In genomic region chr1:191421426-191421999, GRCm38 (mm10) we compare ENCODE assay signal across 13 mouse cellular contexts. TPM values are rescaled to one million over a fixed set of nuclear protein-coding genes. Genes with fewer than 3 reads are reported as not detected.
DNase-seq lines count a peak whose midpoint lies in the region; ATAC-seq lines count a peak whose summit lies in the region.
"Had no signal": no experiment of that assay in that cellular context is flagged by ENCODE, and none has a peak within 500 bp of the region (broad histone marks: within the 10 kb centered on the region; RNA-seq: fewer than 3 reads in every experiment).

No protein-coding gene starts in this region.

- 41% methylated on average over 1 of the region's 1 CpGs for WGBS in liver, embryonic 11.5 days
- 53% methylated on average over 1 of the region's 1 CpGs for WGBS in hindbrain, embryonic 16.5 days

- H3K9ac ChIP-seq in liver, embryonic 11.5 days (ENCODE audit: low read depth, low read length) = no peak overlapping the region
- no peak overlapping the region for H3K9ac ChIP-seq in hindbrain, embryonic 16.5 days (ENCODE audit: low read depth, low read length)
- H3K9ac ChIP-seq: neural tube, embryonic 15.5 days had no signal

- H3K27me3 ChIP-seq in liver, embryonic 11.5 days (replicated peaks; ENCODE audit: control insufficient read depth, insufficient read depth, low read length) = no peaks in the 10 kb centered on the region
- no peaks in the 10 kb centered on the region for H3K27me3 ChIP-seq in hindbrain, embryonic 16.5 days (replicated peaks; ENCODE audit: control insufficient read depth, insufficient read depth, low read length)
- H3K27me3 ChIP-seq: limb, embryonic 13.5 days; neural tube, embryonic 15.5 days had no signal

- peak; percentile 51 for DNase-seq in adrenal gland, adult 2 months
- no peak for DNase-seq in adrenal gland, adult 18-20 months (ENCODE audit: low spot score in 2 of 2)
- peak; percentile 21 for DNase-seq in kidney, adult 9 months
- DNase-seq in kidney, postnatal 25 days = no peak
- DNase-seq in liver, embryonic 11.5 days (ENCODE audit: low spot score) = no peak
- DNase-seq in naive thymus-derived CD4-positive, alpha-beta T cell, adult 2 months (ENCODE audit: low read depth) = peak; percentile 40
- DNase-seq in kidney, postnatal 4 days = no peak
- DNase-seq: cerebellum, postnatal 10 days had no signal

- peaks cover 24% of the 10 kb centered on the region for H3K4me1 ChIP-seq in liver, embryonic 11.5 days (replicated peaks; ENCODE audit: control insufficient read depth, insufficient read depth, low read length)
- no peaks in the 10 kb centered on the region for H3K4me1 ChIP-seq in hindbrain, embryonic 16.5 days (ENCODE audit: control insufficient read depth, insufficient read depth, low read depth, low read length)
- H3K4me1 ChIP-seq: neural tube, embryonic 15.5 days had no signal

- H3K36me3 ChIP-seq in liver, embryonic 11.5 days (ENCODE audit: control insufficient read depth, insufficient read depth, low read length) = no peaks in the 10 kb centered on the region
- H3K36me3 ChIP-seq in hindbrain, embryonic 16.5 days (ENCODE audit: control insufficient read depth, insufficient read depth, low read length) = no peaks in the 10 kb centered on the region
- H3K36me3 ChIP-seq: limb, embryonic 13.5 days; neural tube, embryonic 15.5 days had no signal

- H3K27ac ChIP-seq in liver, embryonic 11.5 days (ENCODE audit: low read depth, low read length) = peak overlapping the region; percentile 32; the same call in 1 of the 2 replicates
- H3K27ac ChIP-seq in hindbrain, embryonic 16.5 days (ENCODE audit: low read depth, low read length) = no peak overlapping the region
- H3K27ac ChIP-seq: neural tube, embryonic 15.5 days had no signal

- no peak for ATAC-seq in liver, embryonic 11.5 days (replicated peaks; ENCODE audit: low FRiP score)
- no peak for ATAC-seq in hindbrain, embryonic 16.5 days
- ATAC-seq: forebrain, embryonic 16.5 days had no signal

- H3K4me3 ChIP-seq in liver, embryonic 11.5 days (ENCODE audit: low read depth, low read length) = no peak overlapping the region
- no peak overlapping the region for H3K4me3 ChIP-seq in hindbrain, embryonic 16.5 days (ENCODE audit: low read length)
- H3K4me3 ChIP-seq: limb, embryonic 13.5 days; neural tube, embryonic 15.5 days had no signal

- H3K9me3 ChIP-seq in liver, embryonic 11.5 days (ENCODE audit: control insufficient read depth, low read length) = no peaks in the 10 kb centered on the region
- H3K9me3 ChIP-seq in hindbrain, embryonic 16.5 days (ENCODE audit: control insufficient read depth, low read length) = no peaks in the 10 kb centered on the region
- H3K9me3 ChIP-seq: limb, embryonic 13.5 days; neural tube, embryonic 15.5 days had no signal

- no peak overlapping the region for H3K4me2 ChIP-seq in liver, embryonic 11.5 days
- H3K4me2 ChIP-seq in hindbrain, embryonic 16.5 days (ENCODE audit: low read length) = no peak overlapping the region
- H3K4me2 ChIP-seq: limb, embryonic 13.5 days; midbrain, embryonic 11.5 days; neural tube, embryonic 15.5 days had no signal

RNA-seq across cellular contexts. Expression of gene Ppp2r5a, which starts 18.4 kb away (rescaled TPM):
- total RNA-seq in adrenal gland, adult 2 months (2021) = 100 to 1,000 TPM; 212 to 218 TPM
- 93.3 and 162 TPM in 2 replicates for polyA plus RNA-seq in adrenal gland, adult 2 months (2012; rRNA removed)
- 100 to 1,000 TPM; 196 to 437 TPM for total RNA-seq in adrenal gland, adult 18-20 months (2021)
- polyA plus RNA-seq in liver, embryonic 11.5 days (2014; fragmentation: Nextera tagmentation; extraction: Ambion mirVana) = 32.4 and 39.9 TPM in 2 replicates
- 6.3 and 6.7 TPM in 2 replicates for polyA plus RNA-seq in hindbrain, embryonic 16.5 days (2015; fragmentation: Nextera tagmentation; extraction: Ambion mirVana)

Comparison
In these comparisons a context has a peak if more than half of its experiments do, and no peak if none do; other contexts are left out.
1. DNase-seq: peak in adrenal gland, adult 2 months (single experiment), kidney, adult 9 months (single experiment) and naive thymus-derived CD4-positive, alpha-beta T cell, adult 2 months (single experiment); none in adrenal gland, adult 18-20 months (0 of 2), kidney, postnatal 25 days (0 of 2), liver, embryonic 11.5 days (single experiment) and kidney, postnatal 4 days (0 of 2).